Mouse (Mus musculus): ENCODE results near the gene Rpl22l1. TPM values are rescaled to one million over a fixed set of nuclear protein-coding genes. Genes with fewer than 3 reads are reported as not detected.
"Not testable (repeated sequence)": the region's sequence is repeated elsewhere in the genome, so short reads cannot be mapped to it uniquely, and the experiment has no call there.

Rpl22l1 gene
- total RNA-seq, 2 experiments from 2014 or later = 110 to 119 TPM

DNA sequence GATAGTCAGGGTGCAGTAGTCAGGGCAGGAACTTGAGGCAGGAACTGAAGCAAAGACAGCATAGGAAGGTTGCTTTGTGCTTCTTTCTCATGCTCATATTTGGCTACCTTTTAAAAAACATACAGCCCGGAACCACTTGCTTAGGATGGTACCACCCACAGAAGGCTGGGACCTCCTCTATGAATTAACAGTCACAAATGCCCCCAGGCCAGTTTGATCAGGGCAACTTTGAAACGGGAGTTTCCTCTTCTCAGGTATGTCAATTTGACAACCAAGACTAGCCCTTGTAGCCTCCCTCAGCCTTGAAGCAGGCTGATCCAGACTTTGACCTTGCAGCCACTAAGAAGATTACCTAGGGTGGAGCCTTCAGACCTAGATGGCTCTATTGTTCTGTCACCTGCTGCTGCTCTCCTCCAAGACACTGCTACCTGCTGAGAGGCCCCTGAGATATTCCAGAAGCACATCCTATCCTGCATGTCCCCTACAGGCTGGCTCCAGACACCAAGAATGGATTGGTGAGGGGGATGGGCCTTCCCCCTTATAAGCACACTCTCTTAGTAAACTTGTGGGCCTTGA, 31.6 kb downstream of the Rpl22l1 start:
- no peak for DNase-seq

DNA sequence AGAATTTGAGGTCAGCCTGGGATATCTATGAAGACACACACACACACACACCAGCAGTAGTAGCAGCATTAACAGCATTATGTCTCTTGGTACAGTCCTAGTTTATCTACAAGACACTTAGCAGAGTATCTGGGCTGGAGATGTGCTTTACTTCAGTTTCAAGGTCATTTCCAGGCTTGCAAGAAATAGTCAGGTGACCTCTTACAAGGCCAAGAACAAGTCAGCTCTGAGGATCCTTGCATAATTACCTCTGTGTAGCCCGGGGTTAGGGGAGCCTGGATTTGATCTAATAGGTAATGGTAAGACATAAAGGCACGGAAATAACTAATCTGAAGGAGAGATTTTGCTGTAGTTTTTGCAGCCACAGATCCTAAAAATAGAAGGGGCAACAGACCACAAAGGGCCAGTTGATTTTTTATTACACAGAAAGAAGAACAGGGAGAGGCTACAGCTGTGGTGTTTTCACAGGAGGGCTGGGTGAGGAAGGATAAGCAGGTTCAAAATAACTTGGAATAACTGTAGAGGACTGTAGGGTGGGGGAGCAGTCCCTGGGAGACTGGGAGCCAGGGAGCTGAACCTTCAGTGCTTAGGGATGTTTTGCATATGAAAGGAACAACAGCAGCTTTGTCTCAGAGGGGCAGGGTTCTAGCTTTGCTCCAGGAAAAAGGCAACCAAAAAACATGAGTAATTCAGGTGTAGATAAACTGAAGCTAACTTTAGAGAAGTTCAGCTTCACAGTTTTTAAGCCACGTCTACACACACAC, 36.8 kb downstream of the Rpl22l1 start:
- DNase-seq = no peak

DNA sequence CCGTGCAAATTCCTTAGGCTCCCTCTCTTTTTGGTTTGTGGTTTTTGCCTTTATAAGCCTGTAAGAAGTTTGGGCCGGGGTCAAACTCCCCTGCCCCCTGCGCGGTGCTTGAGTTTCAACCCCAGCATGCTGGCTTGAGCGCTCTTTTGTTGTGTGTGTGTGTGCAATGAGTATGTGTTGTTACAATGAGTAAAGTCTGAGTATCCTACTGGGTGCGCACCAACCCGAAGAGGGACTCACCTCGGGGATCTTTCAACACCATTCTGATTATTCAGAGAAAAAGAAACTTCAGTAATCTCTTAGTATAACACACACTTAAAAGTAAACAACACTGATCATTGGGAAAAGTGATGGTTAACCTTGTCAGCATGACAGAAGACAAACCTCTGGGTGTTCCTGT, 38.0 kb downstream of the Rpl22l1 start:
- no peak for DNase-seq

DNA sequence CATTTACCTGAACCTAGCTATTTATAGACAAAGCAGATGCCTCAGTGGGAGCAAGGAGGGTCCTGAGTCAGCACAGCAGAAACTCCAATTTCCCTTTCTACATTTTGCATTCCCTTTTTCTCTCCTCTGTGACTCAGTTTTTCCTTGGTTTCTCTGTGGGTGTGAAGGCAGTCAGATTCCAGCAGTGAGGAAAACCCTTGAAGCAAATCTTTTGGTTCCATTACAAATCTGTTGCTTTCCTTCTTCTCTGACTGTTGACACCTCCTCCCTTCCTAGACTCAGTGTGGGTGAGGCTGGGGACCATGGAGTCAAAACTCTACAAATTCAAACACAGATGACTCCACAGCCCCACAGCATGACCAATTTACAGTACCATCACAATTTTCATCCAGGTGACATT, 41.9 kb downstream of the Rpl22l1 start:
- no peak for DNase-seq

DNA sequence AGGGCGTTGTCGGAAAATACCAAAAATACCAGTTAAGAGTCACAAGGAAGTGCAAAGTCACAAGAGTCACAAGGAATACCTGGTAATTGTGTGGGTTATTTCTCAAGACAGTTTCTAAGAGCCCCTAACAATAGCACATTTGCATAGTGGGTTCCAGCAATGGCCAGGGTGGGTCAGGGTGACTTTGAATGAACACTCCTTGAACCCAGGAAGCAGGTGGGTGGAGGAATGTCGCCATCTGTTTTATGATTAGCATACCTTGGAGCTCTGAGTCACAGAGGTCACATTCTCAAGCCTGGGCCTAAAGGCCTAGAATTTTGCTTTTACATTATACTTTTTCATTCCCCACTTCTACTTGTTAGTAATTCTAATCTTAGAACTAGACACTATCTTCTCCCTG, 46.9 kb downstream of the Rpl22l1 start:
- DNase-seq = not testable (repeated sequence)

Other genes with a start within 250 kb of the Rpl22l1 start
- gene Slc2a2, start 107.5 kb upstream of the Rpl22l1 start, total RNA-seq (2021) = not detected
- 1 to 10 TPM in 1 of 2 experiments, under 1 TPM in 1; 0.84 to 1.0 TPM for gene Eif5a2, start 24.2 kb upstream of the Rpl22l1 start, total RNA-seq (2021)
- not detected for gene Gm1527, start 87.2 kb downstream of the Rpl22l1 start, total RNA-seq (2021)

Data from heart, adult 18-20 months (tissue).